Mouse (Mus musculus) brain, embryonic 18.5 days (tissue): ENCODE measurements around the gene Fcho1.
"Not testable (repeated sequence)": the region's sequence is repeated elsewhere in the genome, so short reads cannot be mapped to it uniquely, and the experiment has no call there.

Source experiments
- DNase-seq: peaks from one replicate; pipeline ENCODE4 v3.0.0-alpha.2; 2012; ENCODE audit warnings: low read depth, low spot score

Fcho1 gene

GRCm38 (mm10) chr8:71725122-71725924 is at the start of gene Fcho1:
Fcho1 (minus strand) TSS chr8:71725716.
- peak; percentile 83 for DNase-seq

- no peak for DNase-seq
Measured at GRCm38 (mm10) chr8:71771336-71771735, 45.8 kb upstream of the Fcho1 start.

- no peak for DNase-seq
Measured at GRCm38 (mm10) chr8:71758816-71759215, 33.3 kb upstream of the Fcho1 start.

GRCm38 (mm10) chr8:71752881-71753552 is 27.5 kb upstream of the Fcho1 start:
- DNase-seq, result not testable (repeated sequence)

GRCm38 (mm10) chr8:71752263-71752662 is 26.7 kb upstream of the Fcho1 start:
- DNase-seq, result not testable (repeated sequence)

GRCm38 (mm10) chr8:71751337-71751886 is 25.9 kb upstream of the Fcho1 start:
- not testable (repeated sequence) for DNase-seq

GRCm38 (mm10) chr8:71749321-71750075 is 24.0 kb upstream of the Fcho1 start:
- DNase-seq, result not testable (repeated sequence)

GRCm38 (mm10) chr8:71747082-71747481 is 21.6 kb upstream of the Fcho1 start:
- DNase-seq, result not testable (repeated sequence)

- DNase-seq, result no peak
Measured at GRCm38 (mm10) chr8:71745322-71745721, 19.8 kb upstream of the Fcho1 start.

GRCm38 (mm10) chr8:71742783-71743182 is 17.3 kb upstream of the Fcho1 start:
- no peak for DNase-seq

GRCm38 (mm10) chr8:71741687-71742114 is 16.2 kb upstream of the Fcho1 start:
- no peak for DNase-seq

- no peak for DNase-seq
Measured at GRCm38 (mm10) chr8:71741226-71741625, 15.7 kb upstream of the Fcho1 start.

GRCm38 (mm10) chr8:71738316-71738715 is 12.8 kb upstream of the Fcho1 start:
- not testable (repeated sequence) for DNase-seq

- DNase-seq, result no peak
Measured at GRCm38 (mm10) chr8:71731652-71732230, 6.2 kb upstream of the Fcho1 start.

- no peak for DNase-seq
Measured at GRCm38 (mm10) chr8:71728826-71729620, 3.5 kb upstream of the Fcho1 start.

GRCm38 (mm10) chr8:71728240-71728785 is 2.8 kb upstream of the Fcho1 start:
- no peak for DNase-seq

- no peak for DNase-seq
Measured at GRCm38 (mm10) chr8:71724389-71724788, 1.1 kb downstream of the Fcho1 start.

- no peak for DNase-seq
Measured at GRCm38 (mm10) chr8:71723047-71723551, 2.4 kb downstream of the Fcho1 start.

- peak; percentile 86 for DNase-seq
Measured at GRCm38 (mm10) chr8:71719928-71720457, 5.5 kb downstream of the Fcho1 start.

GRCm38 (mm10) chr8:71719218-71719617 is 6.3 kb downstream of the Fcho1 start:
- DNase-seq, result no peak
